Mouse (Mus musculus): ENCODE data around the gene Caml. TPM values are rescaled to one million over a fixed set of nuclear protein-coding genes. Genes with fewer than 3 reads are reported as not detected.

Gene Caml
- total and polyA plus RNA-seq, 3 experiments, result 29.9 to 49.9 (median 38.2) TPM

- H3K79me2 ChIP-seq (replicated peaks; ENCODE audit: control insufficient read depth, extremely low read depth, insufficient read depth, poor library complexity, severe bottlenecking), result no peaks in the 10 kb centered on the region
- no peaks in the 10 kb centered on the region for H3K9me3 ChIP-seq (replicated peaks; ENCODE audit: low read length)
- DNase-seq (ENCODE audit: extremely low read depth), result no peak
- dilution Hi-C loops (cut with MboI; ENCODE audit: extremely low pct_ligation_motif_present, extremely low pct_unique_long_range_greater_than_20kb, low sequenced_read_pairs) (no loop called here), in situ Hi-C loops (cut with MboI; ENCODE audit: low pct_ligation_motif_present, low pct_unique_long_range_greater_than_20kb, low sequenced_read_pairs) (no loop called here)
- peaks cover 86 to 99% of the 10 kb centered on the region in 2 experiments for H3K36me3 ChIP-seq (replicated peaks in 1 of 2; ENCODE audit: control insufficient read depth in 1 of 2, insufficient read depth in 1 of 2, low read length in 1 of 2)
- H3K27ac ChIP-seq (ENCODE audit: insufficient read depth, low read depth), result no peak overlapping the region
- H3K27me3 ChIP-seq (replicated peaks), result no peaks in the 10 kb centered on the region
- no peak overlapping the region for H3K9ac ChIP-seq (ENCODE audit: insufficient read depth, low read depth)
- TF ChIP-seq E2F4 (IDR thresholded peaks at IDR 0.05; ENCODE audit: insufficient replicate concordance, low read depth, low read length), result no peak
- TF ChIP-seq ZMIZ1 (IDR thresholded peaks at IDR 0.05; ENCODE audit: low read depth, low read length), result no peak
- no peak for TF ChIP-seq CHD1 (IDR thresholded peaks at IDR 0.05; ENCODE audit: low read depth, low read length)
- TF ChIP-seq ELF1 (IDR thresholded peaks at IDR 0.05; ENCODE audit: low read depth, low read length), result no peak
- no peak for TF ChIP-seq ETS1 (conservative IDR thresholded peaks at IDR 0.05; ENCODE audit: low read depth, low read length)
- no peak for TF ChIP-seq ZKSCAN1 (IDR thresholded peaks at IDR 0.05; ENCODE audit: borderline replicate concordance, low read depth, low read length)
- no peaks in the 10 kb centered on the region for H3K4me1 ChIP-seq (ENCODE audit: control insufficient read depth in 1 of 2, insufficient read depth in 2 of 2)
- no peak overlapping the region for H3K4me2 ChIP-seq (ENCODE audit: insufficient read depth, low read depth, poor library complexity, severe bottlenecking)
- no peak overlapping the region for H3K4me3 ChIP-seq (replicated peaks in 1 of 3; ENCODE audit: low read depth in 2 of 3, low read length in 2 of 3, poor library complexity in 1 of 3)
These were observed 28.2 kb downstream of the Caml start for GRCm38 (mm10) chr13:55650980-55651379.

- Histone ChIP-seq H3K4me2 (ENCODE audit: insufficient read depth, low read depth, poor library complexity, severe bottlenecking) (no peak overlapping the region), H3K9ac (ENCODE audit: insufficient read depth, low read depth) (no peak overlapping the region), H3K4me1 (ENCODE audit: control insufficient read depth in 1 of 2, insufficient read depth in 2 of 2) (no peaks in the 10 kb centered on the region), H3K27ac (ENCODE audit: insufficient read depth, low read depth) (no peak overlapping the region), H3K4me3 (replicated peaks in 1 of 3; ENCODE audit: low read depth in 2 of 3, low read length in 2 of 3, poor library complexity in 1 of 3) (no peak overlapping the region), H3K9me3 (replicated peaks; ENCODE audit: low read length) (no peaks in the 10 kb centered on the region), H3K27me3 (replicated peaks) (no peaks in the 10 kb centered on the region), H3K36me3 (replicated peaks in 1 of 2; ENCODE audit: control insufficient read depth in 1 of 2, insufficient read depth in 1 of 2, low read length in 1 of 2) (peaks cover 73 to 85% of the 10 kb centered on the region in 2 experiments), H3K79me2 (replicated peaks; ENCODE audit: control insufficient read depth, extremely low read depth, insufficient read depth, poor library complexity, severe bottlenecking) (no peaks in the 10 kb centered on the region; the same call in 1 of the 2 replicates)
- DNase-seq (ENCODE audit: extremely low read depth), result peak; percentile 33
- dilution Hi-C loops (cut with MboI; ENCODE audit: extremely low pct_ligation_motif_present, extremely low pct_unique_long_range_greater_than_20kb, low sequenced_read_pairs) (no loop called here), in situ Hi-C loops (cut with MboI; ENCODE audit: low pct_ligation_motif_present, low pct_unique_long_range_greater_than_20kb, low sequenced_read_pairs) (no loop called here)
- TF ChIP-seq E2F4 (IDR thresholded peaks at IDR 0.05; ENCODE audit: insufficient replicate concordance, low read depth, low read length) (no peak), USF1 (IDR thresholded peaks at IDR 0.05; ENCODE audit: low read depth, low read length) (no peak), UBTF (IDR thresholded peaks at IDR 0.05; ENCODE audit: low read depth, low read length) (no peak), CTCF (conservative IDR thresholded peaks at IDR 0.05 in 1 of 2, IDR thresholded peaks at IDR 0.05 in 1 of 2; ENCODE audit: low read depth in 2 of 2, low read length in 2 of 2) (peak; percentile 26 to 68; a peak in 3 of 4 replicates), SMC3 (IDR thresholded peaks at IDR 0.05; ENCODE audit: low read depth, low read length) (peak; percentile 58), RAD21 (IDR thresholded peaks at IDR 0.05; ENCODE audit: low read depth, low read length) (peak; percentile 57), KAT2A (IDR thresholded peaks at IDR 0.05; ENCODE audit: insufficient replicate concordance, low read length) (no peak), CHD1 (IDR thresholded peaks at IDR 0.05; ENCODE audit: low read depth, low read length) (no peak), ELF1 (IDR thresholded peaks at IDR 0.05; ENCODE audit: low read depth, low read length) (no peak), MYC (IDR thresholded peaks at IDR 0.05; ENCODE audit: low read depth, low read length) (no peak), ZKSCAN1 (IDR thresholded peaks at IDR 0.05; ENCODE audit: borderline replicate concordance, low read depth, low read length) (no peak)
These were observed 45.7 kb downstream of the Caml start for GRCm38 (mm10) chr13:55668550-55668949.
